In genomic region chr4:56112931-56113700, GRCm38 (mm10) we compare ENCODE assay signal across 7 mouse cellular contexts.
A peak's percentile ranks its signal among the peaks of the same experiment; 100 is the strongest.
DNase-seq lines count a peak whose midpoint lies in the region; ATAC-seq and TF ChIP-seq lines count a peak whose summit lies in the region.

No protein-coding gene starts in this region.

- TF ChIP-seq POLR2A in liver, adult 2 months (IDR thresholded peaks at IDR 0.05; ENCODE audit: extremely low read depth, insufficient read depth, low read length): no peak

- no peak for ATAC-seq in liver, embryonic 11.5 days (replicated peaks; ENCODE audit: low FRiP score)
- ATAC-seq in heart, embryonic 13.5 days (ENCODE audit: extremely low read depth, insufficient number of reproducible peaks, low FRiP score, low TSS enrichment): no peak
- ATAC-seq in limb, embryonic 15.5 days (ENCODE audit: insufficient number of reproducible peaks, low FRiP score, low TSS enrichment, low read depth): peak; percentile 80
- ATAC-seq in stomach, embryonic 16.5 days (ENCODE audit: insufficient read depth, low FRiP score): peak; percentile 38; the same call in 1 of the 2 replicates

- WGBS in liver, adult 2 months: 57% methylated on average over 9 of the region's 9 CpGs
- WGBS in liver, embryonic 11.5 days: 55% methylated on average over 9 of the region's 9 CpGs
- 42% methylated on average over 9 of the region's 9 CpGs for WGBS in heart, embryonic 13.5 days
- 33% methylated on average over 9 of the region's 9 CpGs for WGBS in limb, embryonic 15.5 days
- 31% methylated on average over 9 of the region's 9 CpGs for WGBS in stomach, embryonic 16.5 days

- H3K27ac ChIP-seq in liver, adult 2 months (replicated peaks; ENCODE audit: insufficient read depth, low read depth, low read length): peak overlapping the region; percentile 73
- no peak overlapping the region for H3K27ac ChIP-seq in liver, embryonic 11.5 days (ENCODE audit: low read depth, low read length)
- H3K27ac ChIP-seq in brown adipose tissue, adult 24 weeks (replicated peaks; ENCODE audit: low read depth, low read length): peak overlapping the region; percentile 87
- H3K27ac ChIP-seq in heart, embryonic 13.5 days (replicated peaks): peak overlapping the region; percentile 76
- H3K27ac ChIP-seq in limb, embryonic 15.5 days: peak overlapping the region; percentile 92
- peak overlapping the region; percentile 94 for H3K27ac ChIP-seq in stomach, embryonic 16.5 days (ENCODE audit: low read length)

- no peaks in the 10 kb centered on the region for H3K9me3 ChIP-seq in liver, embryonic 11.5 days (ENCODE audit: control insufficient read depth, low read length)
- H3K9me3 ChIP-seq in heart, embryonic 13.5 days: no peaks in the 10 kb centered on the region
- H3K9me3 ChIP-seq in limb, embryonic 15.5 days: no peaks in the 10 kb centered on the region
- no peaks in the 10 kb centered on the region for H3K9me3 ChIP-seq in stomach, embryonic 16.5 days (replicated peaks; ENCODE audit: control insufficient read depth, low read length)

- H3K4me2 ChIP-seq in liver, embryonic 11.5 days: no peak overlapping the region
- peak overlapping the region; percentile 59 for H3K4me2 ChIP-seq in heart, embryonic 13.5 days
- peak overlapping the region; percentile 39 for H3K4me2 ChIP-seq in limb, embryonic 15.5 days
- peak overlapping the region; percentile 40 for H3K4me2 ChIP-seq in stomach, embryonic 16.5 days (ENCODE audit: low read depth, low read length)

- H3K79me2 ChIP-seq in liver, adult 2 months (ENCODE audit: control insufficient read depth, insufficient read depth, low read length): no peaks in the 10 kb centered on the region

- no peaks in the 10 kb centered on the region; the same call in 1 of the 2 replicates for H3K4me1 ChIP-seq in liver, adult 2 months (ENCODE audit: control insufficient read depth, insufficient read depth, low read length)
- no peaks in the 10 kb centered on the region for H3K4me1 ChIP-seq in liver, embryonic 11.5 days (replicated peaks; ENCODE audit: control insufficient read depth, insufficient read depth, low read length)
- H3K4me1 ChIP-seq in brown adipose tissue, adult 24 weeks (ENCODE audit: control insufficient read depth, insufficient read depth, insufficient read length, low read length): peaks cover 5% of the 10 kb centered on the region
- H3K4me1 ChIP-seq in heart, embryonic 13.5 days: peaks cover 18% of the 10 kb centered on the region
- peaks cover 15% of the 10 kb centered on the region for H3K4me1 ChIP-seq in limb, embryonic 15.5 days
- peaks cover 4% of the 10 kb centered on the region; the same call in 1 of the 2 replicates for H3K4me1 ChIP-seq in stomach, embryonic 16.5 days (ENCODE audit: control insufficient read depth, insufficient read depth, low read length)

- no peak overlapping the region; the same call in 1 of the 2 replicates for H3K9ac ChIP-seq in liver, adult 2 months (ENCODE audit: low read depth, low read length)
- H3K9ac ChIP-seq in liver, embryonic 11.5 days (ENCODE audit: low read depth, low read length): no peak overlapping the region
- 0 out of 2 replicates have a peak overlapping the region, but pooled peaks have one; percentile 45 for H3K9ac ChIP-seq in heart, embryonic 13.5 days
- H3K9ac ChIP-seq in limb, embryonic 15.5 days: no peak overlapping the region
- H3K9ac ChIP-seq in stomach, embryonic 16.5 days (ENCODE audit: low read length): peak overlapping the region; percentile 45; the same call in 1 of the 2 replicates

- DNase-seq in liver, adult 2 months (ENCODE audit: extremely low read depth, low read depth, low spot score): no peak
- no peak for DNase-seq in liver, embryonic 11.5 days (ENCODE audit: low spot score)
- DNase-seq in retina, postnatal 1 day: no peak

- no peaks in the 10 kb centered on the region for H3K27me3 ChIP-seq in liver, adult 2 months (ENCODE audit: control insufficient read depth, insufficient read depth, low read length)
- H3K27me3 ChIP-seq in liver, embryonic 11.5 days (replicated peaks; ENCODE audit: control insufficient read depth, insufficient read depth, low read length): no peaks in the 10 kb centered on the region
- no peaks in the 10 kb centered on the region for H3K27me3 ChIP-seq in heart, embryonic 13.5 days (replicated peaks)
- no peaks in the 10 kb centered on the region for H3K27me3 ChIP-seq in limb, embryonic 15.5 days
- H3K27me3 ChIP-seq in stomach, embryonic 16.5 days (ENCODE audit: control insufficient read depth, insufficient read depth, low read length): no peaks in the 10 kb centered on the region

- no peak overlapping the region for H3K4me3 ChIP-seq in liver, adult 2 months (ENCODE audit: insufficient read depth, low read depth, low read length)
- no peak overlapping the region for H3K4me3 ChIP-seq in liver, embryonic 11.5 days (ENCODE audit: low read depth, low read length)
- H3K4me3 ChIP-seq in brown adipose tissue, adult 24 weeks (ENCODE audit: insufficient read depth, low read depth, low read length): no peak overlapping the region
- peak overlapping the region; percentile 33 for H3K4me3 ChIP-seq in heart, embryonic 13.5 days
- no peak overlapping the region for H3K4me3 ChIP-seq in limb, embryonic 15.5 days
- H3K4me3 ChIP-seq in stomach, embryonic 16.5 days (replicated peaks; ENCODE audit: low read length): no peak overlapping the region

- H3K36me3 ChIP-seq in liver, adult 2 months (ENCODE audit: control insufficient read depth, insufficient read depth, low read length): no peaks in the 10 kb centered on the region
- H3K36me3 ChIP-seq in liver, embryonic 11.5 days (ENCODE audit: control insufficient read depth, insufficient read depth, low read length): no peaks in the 10 kb centered on the region
- H3K36me3 ChIP-seq in heart, embryonic 13.5 days: no peaks in the 10 kb centered on the region
- H3K36me3 ChIP-seq in limb, embryonic 15.5 days: no peaks in the 10 kb centered on the region
- no peaks in the 10 kb centered on the region for H3K36me3 ChIP-seq in stomach, embryonic 16.5 days (ENCODE audit: control insufficient read depth, insufficient read depth, low read length)

- TF ChIP-seq CTCF in liver, adult 2 months (IDR thresholded peaks at IDR 0.05; ENCODE audit: low read depth, low read length): no peak

Comparison
In these comparisons a context has a peak if more than half of its experiments do, and no peak if none do; other contexts are left out.
1. H3K9ac ChIP-seq: peak in heart, embryonic 13.5 days (single experiment) and stomach, embryonic 16.5 days (single experiment); none in liver, adult 2 months (single experiment), liver, embryonic 11.5 days (single experiment) and limb, embryonic 15.5 days (single experiment).
2. ATAC-seq: peak in limb, embryonic 15.5 days (single experiment) and stomach, embryonic 16.5 days (single experiment); none in liver, embryonic 11.5 days (single experiment) and heart, embryonic 13.5 days (single experiment).